Mouse (Mus musculus) monocyte, adult 5-6 weeks (primary cell): ENCODE measurements around the gene Spata16. TPM values are rescaled to one million over a fixed set of nuclear protein-coding genes. Genes with fewer than 3 reads are reported as not detected.

Experiments
- ATAC-seq: fragments of 153-309, 156-312 bp; replicated peaks from 2 replicates; pipeline ENCODE4 v1.8.0; 2017; ENCODE audit warnings: mild to moderate bottlenecking; ENCODE audit not compliant: low TSS enrichment, insufficient number of reproducible peaks, severe bottlenecking, poor library complexity, low FRiP score
- total RNA-seq: library from RNA; stranded (forward); fragments of 200-1000, 200-491, 200-594 nt; gene quantifications from 3 replicates; pipeline ENCODE4 v1.2.3, GENCODE M21; 2017

Spata16 gene
- total RNA-seq, 1 experiment from 2014 or later = not detected

- ATAC-seq = no peak
Measured at GRCm38 (mm10) chr3:26936897-26937590, 299.6 kb downstream of the Spata16 start.

- ATAC-seq = no peak
Measured at GRCm38 (mm10) chr3:26966776-26967175, 329.4 kb downstream of the Spata16 start.

- ATAC-seq = no peak
Measured at GRCm38 (mm10) chr3:26968852-26969513, 331.6 kb downstream of the Spata16 start.

GRCm38 (mm10) chr3:26970529-26970928, 333.1 kb downstream of the Spata16 start:
- no peak for ATAC-seq

GRCm38 (mm10) chr3:26971276-26971675, 333.9 kb downstream of the Spata16 start:
- no peak for ATAC-seq

GRCm38 (mm10) chr3:26972105-26972504, 334.7 kb downstream of the Spata16 start:
- ATAC-seq = no peak

GRCm38 (mm10) chr3:26979603-26980002, 342.2 kb downstream of the Spata16 start:
- no peak for ATAC-seq

GRCm38 (mm10) chr3:26980371-26980770, 343.0 kb downstream of the Spata16 start:
- ATAC-seq = no peak

GRCm38 (mm10) chr3:26981979-26982623, 344.7 kb downstream of the Spata16 start:
- ATAC-seq = no peak

- no peak for ATAC-seq
Measured at GRCm38 (mm10) chr3:26983749-26984148, 346.3 kb downstream of the Spata16 start.

GRCm38 (mm10) chr3:27006844-27007243, 369.4 kb downstream of the Spata16 start:
- no peak for ATAC-seq

GRCm38 (mm10) chr3:27027957-27028356, 390.5 kb downstream of the Spata16 start:
- no peak for ATAC-seq

- ATAC-seq = no peak
Measured at GRCm38 (mm10) chr3:27028526-27028925, 391.1 kb downstream of the Spata16 start.

GRCm38 (mm10) chr3:27030067-27030857, 392.8 kb downstream of the Spata16 start:
- no peak for ATAC-seq
